Comparison of ENCODE assay signal across 15 mouse cellular contexts in genomic region chr1:153087771-153088170, GRCm38 (mm10).
"Had no signal": no experiment of that assay in that cellular context is flagged by ENCODE, and none has a peak within 500 bp of the region (broad histone marks: within the 10 kb centered on the region; RNA-seq: fewer than 3 reads in every experiment).

No protein-coding gene starts in this region.

- H3K4me3 ChIP-seq: limb, embryonic 10.5 days; liver, embryonic 15.5 days; midbrain, embryonic 10.5 days; myocyte; neural tube, embryonic 13.5 days had no signal

- H3K9me3 ChIP-seq: limb, embryonic 10.5 days; liver, embryonic 15.5 days; neural tube, embryonic 13.5 days had no signal

- H3K9ac ChIP-seq: liver, embryonic 15.5 days; neural tube, embryonic 13.5 days had no signal

- H3K36me3 ChIP-seq: limb, embryonic 10.5 days; liver, embryonic 15.5 days had no signal

- H3K27me3 ChIP-seq: liver, embryonic 15.5 days; neural tube, embryonic 13.5 days had no signal

- H3K4me2 ChIP-seq: liver, embryonic 11.5 days; liver, embryonic 15.5 days; neural tube, embryonic 13.5 days had no signal

- H3K27ac ChIP-seq: kidney, postnatal 0 days; limb, embryonic 10.5 days; liver, embryonic 15.5 days; midbrain, embryonic 10.5 days; neural tube, embryonic 13.5 days had no signal

- ATAC-seq: lung, postnatal 0 days had no signal

- DNase-seq: kidney, adult 8-10 months; kidney, postnatal 36 days; layer of hippocampus, adult 9-11 months; lung, adult 2 months; midbrain, embryonic 14.5 days; right cerebral cortex, postnatal 25 days; thymus, postnatal 4 days had no signal

- H3K4me1 ChIP-seq: liver, embryonic 15.5 days had no signal
